Mouse (Mus musculus): ENCODE measurements around the gene Olfr1109.

Olfr1109 gene

DNA sequence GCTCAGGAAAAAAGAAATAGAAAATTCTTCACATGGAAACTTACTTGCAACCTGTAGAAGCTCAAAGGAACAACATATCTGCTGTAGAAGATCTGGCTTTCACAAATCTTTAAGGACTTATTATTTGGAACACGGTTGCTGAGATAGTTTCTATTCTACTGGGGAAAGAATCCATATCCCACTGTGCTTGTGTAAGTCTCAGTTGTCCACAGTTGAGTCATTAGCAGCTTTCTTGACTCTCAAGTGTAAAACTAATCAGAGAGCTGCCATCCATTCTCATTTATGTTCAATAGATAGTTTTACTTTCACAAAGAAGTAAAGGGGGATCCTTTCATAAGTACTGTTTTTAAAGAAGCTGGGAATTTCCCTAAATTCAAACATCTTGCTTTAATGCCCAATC lies at the start of gene Olfr1109:
Olfr1109 (minus strand) TSS at position 101 of the 400 bp plus-strand sequence.
- TF ChIP-seq GATA4 (IDR thresholded peaks at IDR 0.05; ENCODE audit: insufficient replicate concordance, low read length), result no peak

DNA sequence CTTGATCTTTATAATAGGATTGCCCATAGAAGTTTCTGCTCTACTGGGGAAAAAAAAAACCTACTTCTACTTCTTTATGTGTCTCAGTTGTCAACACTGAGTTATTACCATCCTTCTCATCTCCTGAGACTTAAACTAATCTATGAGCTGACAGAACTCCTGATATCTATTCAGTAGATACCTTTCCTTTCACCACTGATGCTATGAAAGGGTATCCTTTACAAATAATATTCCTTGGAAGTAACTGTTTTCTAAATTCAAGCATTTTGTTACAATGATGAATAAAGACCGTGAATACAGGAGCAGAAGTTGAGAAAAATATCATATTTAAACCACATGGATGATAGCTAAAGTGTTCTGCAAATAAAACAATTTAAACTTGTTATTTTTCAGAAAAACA lies 44.4 kb upstream of the Olfr1109 start, which contains the start of gene Olfr1110:
Olfr1110 (minus strand) TSS at position 101 of the 400 bp plus-strand sequence.
- no peak for TF ChIP-seq GATA4 (IDR thresholded peaks at IDR 0.05; ENCODE audit: insufficient replicate concordance, low read length)

DNA sequence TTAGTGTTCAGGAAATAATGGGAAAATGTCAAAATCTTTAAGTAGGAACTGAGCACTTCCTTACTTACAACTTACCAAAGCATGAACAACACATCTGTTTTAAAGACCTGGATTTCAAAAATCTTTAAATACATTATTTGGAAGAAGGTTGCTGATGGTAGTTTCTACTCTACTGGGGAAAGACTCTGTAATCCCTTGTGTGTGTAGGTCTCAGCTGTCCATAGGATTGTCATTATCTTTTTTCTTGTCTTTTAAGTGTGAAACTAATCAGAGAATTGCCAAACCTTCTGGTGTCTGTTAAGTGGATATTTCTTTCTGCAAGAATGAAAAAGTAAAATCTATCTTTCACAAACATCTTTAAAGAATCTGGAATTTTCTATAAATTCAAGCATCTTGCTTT lies 18.7 kb upstream of the Olfr1109 start, which contains the start of gene Olfr259:
Olfr259 (minus strand) TSS at position 101 of the 400 bp plus-strand sequence.
- no peak for TF ChIP-seq GATA4 (IDR thresholded peaks at IDR 0.05; ENCODE audit: insufficient replicate concordance, low read length)

DNA sequence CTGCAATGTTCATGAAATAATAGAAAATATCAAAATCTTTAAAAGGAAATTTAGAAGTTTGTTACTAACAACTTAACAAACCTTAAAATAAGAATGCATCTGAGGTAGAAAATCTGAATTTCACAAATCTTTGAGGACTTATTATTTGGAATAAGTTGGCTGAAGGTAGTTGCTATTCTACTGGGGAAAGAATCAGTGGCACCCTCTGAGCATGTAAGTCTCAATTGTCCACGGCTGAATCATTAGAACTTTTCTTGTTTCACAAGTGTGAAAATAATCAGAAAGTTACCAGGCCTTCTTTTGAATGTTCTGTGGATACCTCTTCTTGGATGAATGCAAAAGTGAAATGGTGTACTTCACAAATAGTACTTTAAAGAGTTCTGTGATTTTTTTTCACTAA lies 20.1 kb downstream of the Olfr1109 start, which contains the start of gene Olfr1107:
Olfr1107 (minus strand) TSS at position 101 of the 400 bp plus-strand sequence.
- TF ChIP-seq GATA4 (IDR thresholded peaks at IDR 0.05; ENCODE audit: insufficient replicate concordance, low read length), result no peak

DNA sequence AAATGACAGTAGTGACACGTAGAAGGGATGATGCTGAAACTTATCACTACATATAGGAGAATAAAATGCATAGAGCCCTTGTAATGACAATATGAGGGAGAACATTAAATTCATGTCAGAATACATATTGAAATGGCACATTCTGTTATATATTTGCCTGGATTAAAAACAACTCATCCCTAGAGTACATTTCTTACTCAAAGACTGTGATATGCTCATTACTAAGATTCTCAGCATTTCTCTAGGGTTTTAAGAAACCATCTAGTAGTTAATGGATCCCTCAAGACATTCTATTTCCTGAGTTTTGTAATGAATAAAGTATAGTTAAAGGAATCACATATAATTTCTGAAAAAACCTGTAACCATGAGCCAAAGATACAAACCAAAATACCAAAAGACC lies 43.6 kb downstream of the Olfr1109 start, which contains the start of gene Olfr1106:
Olfr1106 (minus strand) TSS at position 101 of the 400 bp plus-strand sequence.
- TF ChIP-seq GATA4 (IDR thresholded peaks at IDR 0.05; ENCODE audit: insufficient replicate concordance, low read length), result no peak
